Mouse (Mus musculus) G1E (cell line): ENCODE data around the gene Slc24a2.

Experiments used
- CTCF ChIP-seq: IDR thresholded peaks from 2 replicates; pipeline ENCODE4 v1.5.1; 2012; ENCODE audit warnings: low read depth, low read length, inconsistent platforms, mixed read lengths
- GATA1 ChIP-seq: IDR thresholded peaks from 2 replicates; pipeline ENCODE4 v1.6.1; 2012; ENCODE audit warnings: borderline replicate concordance, low read length, inconsistent platforms, mixed read lengths
- GATA2 ChIP-seq: IDR thresholded peaks from 2 replicates; pipeline ENCODE4 v1.6.1; 2012; ENCODE audit warnings: low read depth, low read length, inconsistent platforms, borderline replicate concordance
- POLR2AphosphoS5 ChIP-seq: IDR thresholded peaks from 2 replicates; pipeline ENCODE4 v1.6.1; 2012; ENCODE audit warnings: low read depth, low read length, inconsistent platforms; ENCODE audit not compliant: insufficient replicate concordance
- TAL1 ChIP-seq: conservative IDR thresholded peaks from 2 replicates; pipeline ENCODE4 v1.6.1; 2012; ENCODE audit warnings: low read depth, low read length, inconsistent platforms, mixed read lengths

GRCm38 (mm10) chr4:87273476-87273875 is 43.2 kb upstream of the Slc24a2 start:
- TF ChIP-seq CTCF, result no peak
- no peak for TF ChIP-seq GATA2
- TF ChIP-seq GATA1, result no peak
- no peak for TF ChIP-seq TAL1
- no peak for TF ChIP-seq POLR2AphosphoS5
